Mouse (Mus musculus) gastrocnemius, adult 8-10 months (tissue): ENCODE measurements around the gene Chrm4. TPM values are rescaled to one million over a fixed set of nuclear protein-coding genes. Genes with fewer than 3 reads are reported as not detected.

ENCODE experiments used
- DNase-seq, 2 experiments: peaks; one replicate each; pipeline ENCODE4 v3.0.0; 2022; ENCODE audit warnings: low spot score in 2 of 2
- total RNA-seq, 4 experiments: library from RNA; stranded (reverse); gene quantifications; 2 replicates each; pipeline ENCODE4 v1.2.4; 2022

The Chrm4 gene
- total RNA-seq, result not detected

GRCm38 (mm10) chr2:91926949-91927348 is at the start of gene Chrm4:
TSS of gene Chrm4 (plus strand) at chr2:91927249.
- DNase-seq, result no peak

GRCm38 (mm10) chr2:91878387-91879180 is 48.5 kb upstream of the Chrm4 start:
- no peak for DNase-seq

GRCm38 (mm10) chr2:91883961-91884360 is 43.1 kb upstream of the Chrm4 start:
- DNase-seq, result no peak

- DNase-seq, result no peak
Measured at GRCm38 (mm10) chr2:91884616-91885015, 42.4 kb upstream of the Chrm4 start.

- DNase-seq, result no peak
Measured at GRCm38 (mm10) chr2:91894716-91895115, 32.3 kb upstream of the Chrm4 start.

- no peak for DNase-seq
Measured at GRCm38 (mm10) chr2:91895401-91895800, 31.6 kb upstream of the Chrm4 start.

- DNase-seq, result no peak
Measured at GRCm38 (mm10) chr2:91897968-91898367, 29.1 kb upstream of the Chrm4 start.

- no peak for DNase-seq
Measured at GRCm38 (mm10) chr2:91899141-91899540, 27.9 kb upstream of the Chrm4 start.

- DNase-seq, result no peak
Measured at GRCm38 (mm10) chr2:91900431-91900830, 26.6 kb upstream of the Chrm4 start.

- DNase-seq, result no peak
Measured at GRCm38 (mm10) chr2:91902336-91902735, 24.7 kb upstream of the Chrm4 start.

- no peak for DNase-seq
Measured at GRCm38 (mm10) chr2:91903171-91903925, 23.7 kb upstream of the Chrm4 start.

GRCm38 (mm10) chr2:91904618-91905307 is 22.3 kb upstream of the Chrm4 start:
- DNase-seq, result no peak

- DNase-seq, result no peak
Measured at GRCm38 (mm10) chr2:91906141-91906540, 20.9 kb upstream of the Chrm4 start.

- no peak for DNase-seq
Measured at GRCm38 (mm10) chr2:91912616-91913015, 14.4 kb upstream of the Chrm4 start.

- no peak for DNase-seq
Measured at GRCm38 (mm10) chr2:91913328-91914110, 13.5 kb upstream of the Chrm4 start.

GRCm38 (mm10) chr2:91916346-91916977 is 10.6 kb upstream of the Chrm4 start:
- no peak for DNase-seq

GRCm38 (mm10) chr2:91917096-91917495 is 10.0 kb upstream of the Chrm4 start:
- DNase-seq, result no peak

- DNase-seq, result no peak
Measured at GRCm38 (mm10) chr2:91920130-91920529, 6.9 kb upstream of the Chrm4 start.

GRCm38 (mm10) chr2:91921181-91921789 is 5.8 kb upstream of the Chrm4 start:
- no peak for DNase-seq

GRCm38 (mm10) chr2:91921790-91922570 is 5.1 kb upstream of the Chrm4 start:
- no peak for DNase-seq
